In the genomic region with DNA sequence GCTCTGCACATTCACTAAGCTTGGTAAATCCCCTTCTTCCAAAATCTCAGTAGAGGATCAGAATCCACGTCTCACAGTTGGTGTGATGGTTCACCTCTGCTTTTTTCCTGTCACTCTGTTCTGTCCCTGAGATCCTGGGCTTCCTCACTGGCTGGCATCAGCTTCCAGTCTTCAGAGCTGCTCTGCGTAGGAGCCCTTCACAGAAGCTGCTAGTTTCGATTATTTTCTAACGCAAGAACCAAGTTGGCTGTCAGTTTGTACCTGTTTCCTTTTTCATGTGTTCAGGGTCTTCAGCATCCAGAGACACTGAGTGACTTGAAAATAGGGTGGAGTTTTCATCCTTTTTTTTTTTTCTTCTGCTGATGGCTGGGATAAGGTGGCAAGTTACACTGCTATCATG, we compare ENCODE assay signal across 29 mouse cellular contexts.
"Had no signal": no experiment of that assay in that cellular context is flagged by ENCODE, and none has a peak within 500 bp of the region (broad histone marks: within the 10 kb centered on the region; RNA-seq: fewer than 3 reads in every experiment).

No protein-coding gene starts in this region.

- H3K4me3 ChIP-seq: left cerebral cortex, adult 2 months; limb, embryonic 10.5 days; limb, embryonic 12.5 days; limb, embryonic 13.5 days; limb, embryonic 15.5 days; liver, embryonic 12.5 days; liver, embryonic 13.5 days; liver, embryonic 15.5 days; lung, embryonic 15.5 days; megakaryocyte, embryonic 14.5 days; midbrain, embryonic 12.5 days; midbrain, embryonic 13.5 days; myocyte had no signal

- H3K9ac ChIP-seq: limb, embryonic 12.5 days; limb, embryonic 13.5 days; limb, embryonic 15.5 days; liver, embryonic 12.5 days; liver, embryonic 13.5 days; liver, embryonic 14.5 days; liver, embryonic 15.5 days; liver, postnatal 0 days; lung, embryonic 14.5 days; lung, embryonic 15.5 days; midbrain, embryonic 12.5 days; midbrain, embryonic 13.5 days had no signal

- H3K36me3 ChIP-seq: limb, embryonic 10.5 days; limb, embryonic 12.5 days; limb, embryonic 13.5 days; limb, embryonic 15.5 days; liver, embryonic 12.5 days; liver, embryonic 13.5 days; liver, embryonic 15.5 days; lung, embryonic 15.5 days; midbrain, embryonic 12.5 days; midbrain, embryonic 13.5 days had no signal

- ATAC-seq: liver, embryonic 12.5 days; liver, postnatal 0 days; lung, postnatal 0 days; midbrain, embryonic 13.5 days had no signal

- H3K27ac ChIP-seq: left cerebral cortex, adult 2 months; limb, embryonic 10.5 days; limb, embryonic 12.5 days; limb, embryonic 13.5 days; limb, embryonic 15.5 days; liver, embryonic 12.5 days; liver, embryonic 13.5 days; liver, embryonic 14.5 days; liver, embryonic 15.5 days; lung, embryonic 15.5 days; macrophage; midbrain, embryonic 12.5 days; midbrain, embryonic 13.5 days had no signal

- H3K27me3 ChIP-seq: limb, embryonic 12.5 days; limb, embryonic 13.5 days; limb, embryonic 15.5 days; liver, embryonic 12.5 days; liver, embryonic 13.5 days; liver, embryonic 15.5 days; megakaryocyte, embryonic 14.5 days; midbrain, embryonic 12.5 days; midbrain, embryonic 13.5 days had no signal

- H3K4me2 ChIP-seq: limb, embryonic 12.5 days; limb, embryonic 13.5 days; limb, embryonic 15.5 days; liver, embryonic 11.5 days; liver, embryonic 12.5 days; liver, embryonic 13.5 days; liver, embryonic 15.5 days; lung, embryonic 14.5 days; lung, embryonic 15.5 days; midbrain, embryonic 11.5 days; midbrain, embryonic 12.5 days; midbrain, embryonic 13.5 days had no signal

- DNase-seq: left cerebral cortex, postnatal 4 days; liver; liver, embryonic 13.5 days; liver, postnatal 0 days; lung, adult 18-20 months; lung, adult 2 months; lung, embryonic 14.5 days; lung, postnatal 10 days; lung, postnatal 14 days; lung, postnatal 36 days; lung, postnatal 4 days; midbrain, embryonic 14.5 days had no signal

- H3K4me1 ChIP-seq: limb, embryonic 13.5 days; limb, embryonic 15.5 days; liver, embryonic 12.5 days; liver, embryonic 13.5 days; liver, embryonic 15.5 days; lung, embryonic 15.5 days; midbrain, embryonic 12.5 days had no signal

- H3K9me3 ChIP-seq: limb, embryonic 10.5 days; limb, embryonic 12.5 days; limb, embryonic 13.5 days; limb, embryonic 15.5 days; liver, embryonic 12.5 days; liver, embryonic 13.5 days; liver, embryonic 15.5 days; lung, embryonic 15.5 days; megakaryocyte, embryonic 14.5 days; midbrain, embryonic 12.5 days; midbrain, embryonic 13.5 days had no signal
